ENCODE assay signal across 16 mouse cellular contexts in the genomic region with DNA sequence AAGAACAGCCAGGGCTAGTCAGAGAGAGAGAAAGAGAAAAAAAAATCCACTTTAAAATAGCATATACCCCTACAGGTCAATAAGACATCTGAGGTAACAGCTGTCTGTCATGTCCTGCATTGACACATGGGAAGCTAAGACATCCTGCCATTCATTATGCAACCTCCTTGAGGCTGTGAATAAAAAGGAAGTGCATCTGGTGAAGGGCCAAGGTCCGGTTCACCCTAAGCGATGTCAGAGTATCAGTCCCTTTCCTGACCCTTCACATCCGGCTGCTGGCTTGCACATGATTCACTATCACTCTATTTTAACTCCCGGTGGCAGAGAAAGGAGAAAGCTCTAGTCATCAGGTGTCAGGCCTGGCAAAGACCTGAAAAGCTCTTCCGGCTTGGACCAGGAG.
DNase-seq lines count a peak whose midpoint lies in the region; ATAC-seq and TF ChIP-seq lines count a peak whose summit lies in the region.
"Had no signal": no experiment of that assay in that cellular context is flagged by ENCODE, and none has a peak within 500 bp of the region (broad histone marks: within the 10 kb centered on the region; RNA-seq: fewer than 3 reads in every experiment).

No protein-coding gene starts in this region.

- no peak for TF ChIP-seq CTCF in kidney, adult 2 months (conservative IDR thresholded peaks at IDR 0.05; ENCODE audit: insufficient read depth, insufficient read length, low read depth, low read length)

- DNase-seq in adrenal gland, postnatal 36 days = peak; percentile 51 to 68
- DNase-seq in adrenal gland, adult 18-20 months (ENCODE audit: low spot score in 2 of 2) = no peak
- peak; percentile 73 for DNase-seq in kidney, adult 2 months
- no peak for DNase-seq in kidney, postnatal 4 days
- peak; percentile 9 to 26 for DNase-seq in monocyte, adult 2 months (ENCODE audit: low read depth in 1 of 2, low spot score in 2 of 2)
- DNase-seq in ovary, postnatal 14 days (ENCODE audit: low spot score) = no peak
- DNase-seq: B cell, adult 2 months; cerebellum, postnatal 14 days had no signal

- no peak overlapping the region for H3K9ac ChIP-seq in midbrain, embryonic 16.5 days (ENCODE audit: low read depth, low read length)
- H3K9ac ChIP-seq: embryonic facial prominence, embryonic 12.5 days; forebrain, embryonic 12.5 days; heart, embryonic 15.5 days; neural tube, embryonic 12.5 days had no signal

- 28% methylated on average over 5 of the region's 5 CpGs for WGBS in kidney, adult 2 months
- WGBS in midbrain, embryonic 16.5 days = 77% methylated on average over 5 of the region's 5 CpGs

- no peak overlapping the region for H3K4me3 ChIP-seq in kidney, adult 2 months (ENCODE audit: insufficient read depth, low read depth, low read length)
- H3K4me3 ChIP-seq in midbrain, embryonic 16.5 days (ENCODE audit: low read depth, low read length) = no peak overlapping the region
- H3K4me3 ChIP-seq: forebrain, embryonic 12.5 days; heart, embryonic 15.5 days; neural tube, embryonic 12.5 days had no signal

- no peaks in the 10 kb centered on the region for H3K27me3 ChIP-seq in kidney, adult 2 months (replicated peaks; ENCODE audit: control insufficient read depth, insufficient read depth, low read length)
- no peaks in the 10 kb centered on the region; the same call in 1 of the 2 replicates for H3K27me3 ChIP-seq in midbrain, embryonic 16.5 days (ENCODE audit: control insufficient read depth, insufficient read depth, low read depth, low read length)
- H3K27me3 ChIP-seq: embryonic facial prominence, embryonic 12.5 days; heart, embryonic 15.5 days had no signal

- peaks cover 47% of the 10 kb centered on the region for H3K4me1 ChIP-seq in kidney, adult 2 months (ENCODE audit: control insufficient read depth, insufficient read depth, low read length)
- peaks cover 5% of the 10 kb centered on the region for H3K4me1 ChIP-seq in midbrain, embryonic 16.5 days (ENCODE audit: control insufficient read depth, insufficient read depth, low read length)

- H3K9me3 ChIP-seq in midbrain, embryonic 16.5 days (replicated peaks; ENCODE audit: control insufficient read depth, low read length, poor library complexity, severe bottlenecking) = no peaks in the 10 kb centered on the region
- H3K9me3 ChIP-seq: embryonic facial prominence, embryonic 12.5 days; forebrain, embryonic 12.5 days; heart, embryonic 15.5 days; midbrain, embryonic 10.5 days; neural tube, embryonic 12.5 days had no signal

- no peaks in the 10 kb centered on the region; the same call in 1 of the 2 replicates for H3K36me3 ChIP-seq in kidney, adult 2 months (ENCODE audit: control insufficient read depth, insufficient read depth, low read length)
- H3K36me3 ChIP-seq in midbrain, embryonic 16.5 days (ENCODE audit: control insufficient read depth, insufficient read depth, low read length) = no peaks in the 10 kb centered on the region
- H3K36me3 ChIP-seq: embryonic facial prominence, embryonic 12.5 days; forebrain, embryonic 12.5 days; heart, embryonic 15.5 days; midbrain, embryonic 10.5 days; neural tube, embryonic 12.5 days had no signal

- 0 out of 2 replicates have a peak overlapping the region, but pooled peaks have one; percentile 10 for H3K27ac ChIP-seq in kidney, adult 2 months (ENCODE audit: insufficient read depth, low read depth, low read length)
- H3K27ac ChIP-seq in midbrain, embryonic 16.5 days (ENCODE audit: low read length) = no peak overlapping the region
- H3K27ac ChIP-seq: forebrain, embryonic 12.5 days; neural tube, embryonic 12.5 days had no signal

- no peak overlapping the region for H3K4me2 ChIP-seq in midbrain, embryonic 16.5 days (ENCODE audit: low read length)
- H3K4me2 ChIP-seq: forebrain, embryonic 12.5 days; neural tube, embryonic 12.5 days had no signal

- no peak for TF ChIP-seq POLR2A in kidney, adult 2 months (IDR thresholded peaks at IDR 0.05; ENCODE audit: low read depth, low read length)

- ATAC-seq in granulocyte monocyte progenitor cell, adult 5-6 weeks (replicated peaks; ENCODE audit: poor library complexity, severe bottlenecking) = peak; percentile 66
- ATAC-seq in midbrain, embryonic 16.5 days = no peak
- ATAC-seq: hindbrain, embryonic 16.5 days had no signal

Comparison
In these comparisons a context has a peak if more than half of its experiments do, and no peak if none do; other contexts are left out.
1. DNase-seq: peak in adrenal gland, postnatal 36 days (2 of 2), kidney, adult 2 months (single experiment) and monocyte, adult 2 months (2 of 2); none in adrenal gland, adult 18-20 months (0 of 2), kidney, postnatal 4 days (0 of 2) and ovary, postnatal 14 days (single experiment).